Mouse (Mus musculus) gastrocnemius, postnatal 25 days (tissue): ENCODE results near the gene Esyt3. TPM values are rescaled to one million over a fixed set of nuclear protein-coding genes. Genes with fewer than 3 reads are reported as not detected.

ENCODE experiments used
- DNase-seq: peaks from one replicate; pipeline ENCODE4 v3.0.0; 2022
- long read RNA-seq, 2 experiments: library from polyadenylated mRNA; stranded (forward); transcript quantifications; one replicate each; pipeline ENCODE4 v2.0.0; 2021
- total RNA-seq, 2 experiments: library from RNA; stranded (reverse); gene quantifications; 1 replicate in 1 of 2; 2 replicates in 1 of 2; pipeline ENCODE4 v1.2.3; 2021

The Esyt3 gene
- under 1 TPM in 1 of 2 experiments, not detected in 1; 0.16 TPM for total RNA-seq
- long read RNA-seq, experiment 1 = 0 reads
- long read RNA-seq, experiment 2 = 0 reads

- no peak for DNase-seq
Measured at GRCm38 (mm10) chr9:99357921-99358692, at the start of gene Esyt3. Gene Esyt3, minus strand, starts transcription at chr9:99358557.

DNA sequence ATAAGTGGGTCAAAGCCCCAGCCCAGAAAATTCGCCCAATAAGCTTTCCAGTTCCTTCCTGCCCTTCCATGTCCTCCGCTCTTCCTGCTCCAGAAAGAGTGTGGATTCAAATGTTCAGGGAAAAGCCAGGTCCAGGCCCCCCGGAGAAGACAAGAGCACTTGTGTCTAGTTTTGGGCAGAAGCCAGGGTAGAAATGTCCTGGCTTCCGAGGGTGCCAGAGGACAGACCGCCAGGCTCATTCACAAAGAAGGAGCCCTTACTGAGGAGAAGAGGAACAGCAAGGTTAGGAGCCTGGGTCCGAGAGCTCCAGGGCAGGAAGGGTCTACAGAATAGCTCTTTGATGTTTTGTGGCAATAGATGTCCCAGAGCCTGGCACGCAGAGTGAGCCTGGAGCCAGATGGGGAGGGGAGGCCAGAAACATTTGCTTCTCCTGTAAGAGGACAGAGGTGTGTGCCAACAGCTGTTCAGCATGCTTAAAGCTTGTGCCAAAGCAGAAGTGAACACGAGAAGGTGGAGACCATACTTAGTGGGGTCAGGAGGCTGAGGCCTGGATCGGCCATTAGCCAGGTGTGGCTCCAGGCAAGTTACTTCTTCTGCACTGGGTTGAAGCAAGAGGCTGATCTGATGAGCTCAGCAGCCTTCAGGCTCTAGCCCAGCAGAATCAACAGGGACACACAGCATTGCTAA lies 43.1 kb upstream of the Esyt3 start:
- peak; percentile 57 for DNase-seq

DNA sequence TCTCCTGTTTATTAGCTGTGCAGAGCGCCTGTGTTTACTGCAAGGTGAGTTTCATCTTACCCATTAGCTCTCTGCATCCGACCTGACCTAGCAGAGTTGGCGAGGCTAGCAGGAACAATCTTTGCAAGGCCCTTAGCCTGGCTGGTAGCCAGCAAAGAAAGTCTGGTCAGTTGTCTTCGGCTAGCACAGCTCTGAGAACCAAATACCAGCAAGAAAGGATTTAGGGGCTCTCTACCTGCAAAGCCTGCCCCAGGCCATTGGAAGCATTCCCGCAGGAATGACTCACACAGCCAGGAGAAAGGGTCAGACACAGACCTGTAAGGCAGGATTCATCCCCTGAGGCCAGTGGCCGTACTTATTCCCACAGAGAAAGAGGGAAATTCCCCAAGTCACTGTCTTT lies 42.4 kb upstream of the Esyt3 start:
- no peak for DNase-seq

- DNase-seq = peak; percentile 72
Measured at GRCm38 (mm10) chr9:99397056-99397815, 38.9 kb upstream of the Esyt3 start.

DNA sequence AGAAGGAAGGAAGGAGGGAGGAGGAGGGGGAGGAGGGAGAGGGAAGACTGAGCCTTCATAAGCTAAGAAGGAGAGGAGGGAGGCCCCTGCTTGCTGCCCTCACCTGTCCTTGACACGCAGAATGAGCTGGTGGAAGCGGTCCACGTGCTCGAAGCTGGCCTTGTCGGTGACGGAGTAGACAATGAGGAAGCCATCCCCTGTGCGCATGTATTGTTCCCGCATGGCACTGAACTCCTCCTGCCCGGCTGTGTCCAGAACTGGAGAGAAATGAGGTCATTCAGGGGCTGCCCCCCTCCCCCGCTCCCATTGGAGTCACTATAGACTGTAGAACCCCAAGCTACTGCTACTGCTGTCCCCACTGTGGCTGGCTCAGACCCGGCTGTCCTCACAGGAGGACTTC lies 36.0 kb upstream of the Esyt3 start:
- DNase-seq = no peak

GRCm38 (mm10) chr9:99393146-99393545 lies 34.8 kb upstream of the Esyt3 start:
- no peak for DNase-seq

DNA sequence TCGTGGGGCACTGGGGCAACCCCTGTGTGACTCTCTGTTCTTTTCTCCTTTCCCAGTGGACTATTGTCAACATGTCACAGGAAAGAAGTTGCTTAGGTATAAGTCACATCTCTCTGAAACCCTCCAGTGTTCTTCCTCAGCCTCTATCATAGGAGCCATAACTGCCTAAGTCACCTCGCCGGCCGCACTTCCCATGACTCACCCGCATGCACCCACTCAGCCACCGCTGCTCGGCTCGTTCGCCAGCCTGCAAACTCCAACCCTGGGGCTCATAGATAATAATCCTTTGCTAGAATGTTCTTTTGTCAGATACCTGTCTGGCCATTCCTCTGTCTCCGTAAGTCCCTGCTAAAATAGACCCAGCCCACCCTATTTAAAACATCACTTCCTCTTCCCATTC lies 33.2 kb upstream of the Esyt3 start:
- DNase-seq = no peak

GRCm38 (mm10) chr9:99390716-99391115 lies 32.4 kb upstream of the Esyt3 start:
- no peak for DNase-seq

DNA sequence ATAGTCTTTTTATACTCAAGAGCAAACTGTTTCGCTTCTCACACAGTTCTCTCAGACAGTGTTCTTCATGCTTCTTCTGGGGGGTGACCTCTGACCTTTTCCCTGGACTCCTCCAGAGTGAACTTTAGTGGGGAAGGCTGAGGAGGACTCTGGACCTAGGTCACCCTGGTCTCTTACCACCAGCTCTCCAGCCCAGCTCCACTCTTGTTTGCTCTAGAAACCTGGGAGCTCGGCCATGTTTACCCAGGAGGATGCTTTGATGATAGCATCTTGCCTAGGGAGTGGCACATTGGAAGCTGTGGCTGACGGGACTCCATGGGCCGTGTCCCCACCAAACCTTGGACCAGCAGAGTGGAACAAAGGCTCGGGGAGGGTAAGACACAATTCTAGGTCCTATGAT lies 31.8 kb upstream of the Esyt3 start:
- no peak for DNase-seq

DNA sequence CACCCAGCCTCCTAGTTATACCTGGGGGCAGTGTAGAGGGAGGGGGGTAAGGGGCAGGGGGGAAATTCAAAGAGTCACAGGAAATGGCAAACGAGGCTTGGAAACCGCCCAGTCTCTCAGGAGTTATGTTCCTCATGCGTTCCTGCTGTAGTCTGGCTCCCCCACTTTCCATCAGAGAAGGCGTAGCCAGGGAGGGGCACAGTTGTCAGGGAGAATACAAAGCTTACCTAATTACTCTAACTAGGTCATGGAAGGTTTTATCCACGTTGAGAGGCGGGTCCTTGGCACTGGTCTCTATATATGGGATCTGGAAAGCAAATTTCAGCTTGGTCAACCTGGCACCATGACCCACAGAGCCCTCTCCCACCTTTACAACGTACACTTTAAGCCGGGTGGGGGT lies 31.1 kb upstream of the Esyt3 start:
- DNase-seq = no peak

GRCm38 (mm10) chr9:99388856-99389255 lies 30.5 kb upstream of the Esyt3 start:
- no peak for DNase-seq

GRCm38 (mm10) chr9:99388078-99388477 lies 29.7 kb upstream of the Esyt3 start:
- no peak for DNase-seq

GRCm38 (mm10) chr9:99382556-99382955 lies 24.2 kb upstream of the Esyt3 start:
- no peak for DNase-seq

DNA sequence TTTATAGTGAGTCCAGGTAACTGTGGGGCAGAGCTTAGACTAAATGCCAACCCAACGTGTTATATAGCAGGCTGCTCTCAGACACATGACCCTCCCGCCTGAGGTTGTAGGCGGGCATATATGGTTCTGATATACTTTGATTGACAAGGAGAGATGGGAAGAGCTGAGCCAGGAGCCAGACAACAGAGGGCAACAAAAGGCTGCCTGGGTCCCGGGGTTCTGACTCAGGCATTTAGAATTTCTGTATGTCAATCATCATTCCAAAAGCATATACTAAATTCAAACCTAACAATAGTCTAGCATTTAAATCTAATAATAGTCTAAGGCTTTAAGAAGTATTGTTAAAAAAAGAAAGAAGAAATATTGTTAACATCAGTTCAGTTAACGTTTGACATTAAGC lies 20.8 kb upstream of the Esyt3 start:
- no peak for DNase-seq

- DNase-seq = peak; percentile 32
Measured at GRCm38 (mm10) chr9:99376591-99377418, 18.4 kb upstream of the Esyt3 start.

- DNase-seq = no peak
Measured at GRCm38 (mm10) chr9:99368431-99368830, 10.1 kb upstream of the Esyt3 start.

- no peak for DNase-seq
Measured at GRCm38 (mm10) chr9:99365906-99366305, 7.5 kb upstream of the Esyt3 start.

DNA sequence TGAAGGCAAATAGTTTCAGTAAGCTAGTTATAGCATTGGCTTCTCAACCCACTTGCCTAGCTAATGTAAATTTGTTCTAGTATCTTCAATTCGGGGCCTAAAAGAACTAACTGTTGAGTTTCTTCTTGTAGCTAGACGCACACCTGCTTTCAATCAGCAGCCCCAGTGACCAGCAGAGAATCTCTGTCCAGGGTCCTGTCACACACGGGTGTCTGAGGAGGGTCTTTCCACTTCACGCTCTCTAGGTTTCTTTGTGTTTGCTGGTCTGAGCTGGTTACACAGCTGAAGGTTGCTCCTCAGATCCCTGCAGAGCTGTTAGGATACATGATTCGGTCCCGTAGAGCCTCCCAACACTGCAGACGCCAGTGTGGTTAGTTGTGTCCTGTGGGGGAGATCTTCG lies 4.7 kb upstream of the Esyt3 start:
- DNase-seq = no peak

- DNase-seq = no peak
Measured at GRCm38 (mm10) chr9:99361946-99362345, 3.6 kb upstream of the Esyt3 start.

- DNase-seq = no peak
Measured at GRCm38 (mm10) chr9:99359012-99359411, 655 bp upstream of the Esyt3 start.

DNA sequence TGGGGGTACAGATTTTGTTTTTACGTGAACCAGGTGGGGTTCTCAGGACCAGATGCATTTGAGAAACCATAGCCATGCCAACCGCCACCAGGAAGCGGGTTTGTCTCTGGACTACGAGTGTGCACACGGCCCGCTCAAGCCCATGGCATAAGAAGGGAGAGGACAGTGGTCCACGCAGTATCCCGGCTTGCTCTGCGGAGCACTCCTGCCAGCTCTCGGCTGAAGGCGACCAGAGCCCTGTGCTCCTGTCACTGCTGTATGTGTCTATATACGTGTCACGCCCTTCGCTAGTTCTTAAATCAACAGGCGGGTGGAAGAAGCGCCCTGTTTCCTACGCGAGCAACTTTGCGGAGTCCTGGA lies 816 bp downstream of the Esyt3 start:
- no peak for DNase-seq

- no peak for DNase-seq
Measured at GRCm38 (mm10) chr9:99355971-99356370, 2.4 kb downstream of the Esyt3 start.
